Mouse (Mus musculus): ENCODE measurements at regions not wholly inside any gene's neighbourhood (a gene's known extent, or its start where the extent isn't known, plus 50 kb on each side); places are given as distances from the start of the nearest gene placed in this dataset.

- TF ChIP-seq POLR2A (IDR thresholded peaks at IDR 0.05; ENCODE audit: low read depth, low read length): no peak
- no peak for TF ChIP-seq CTCF (conservative IDR thresholded peaks at IDR 0.05; ENCODE audit: insufficient read depth, insufficient read length, low read depth, low read length)
These were observed 137.3 kb upstream of the 1700016C15Rik start for GRCm38 (mm10) chr1:177592337-177592736.
